Mouse (Mus musculus) kidney, embryonic 14.5 days (tissue): Measurements from ENCODE around the gene Enoph1. TPM values are rescaled to one million over a fixed set of nuclear protein-coding genes. Genes with fewer than 3 reads are reported as not detected.
A peak's percentile ranks its signal among the peaks of the same experiment; 100 is the strongest.

Source experiments
- ATAC-seq: fragments of 200-750 bp; cut with Nextera tagmentation; 2 replicates; pipeline ENCODE4 v1.8.0; 2017; ENCODE audit warnings: moderate number of reproducible peaks, mild to moderate bottlenecking, moderate TSS enrichment, moderate library complexity; ENCODE audit not compliant: low FRiP score, low TSS enrichment
- H3K27ac ChIP-seq: fragments of 300-500 bp; sonication (generic); 2 replicates; pipeline ENCODE4 v1.5.1; 2014; ENCODE audit warnings: low read depth, mild to moderate bottlenecking, low read length, moderate library complexity, mixed read lengths
- H3K27me3 ChIP-seq: fragments of 300-500 bp; sonication (generic); 2 replicates; pipeline ENCODE4 v1.6.1; 2014; ENCODE audit warnings: mild to moderate bottlenecking, low read length; ENCODE audit not compliant: control insufficient read depth, insufficient read depth
- H3K36me3 ChIP-seq: fragments of 300-500 bp; sonication (generic); 2 replicates; pipeline ENCODE4 v1.6.1; 2014; ENCODE audit warnings: low read length, mixed read lengths; ENCODE audit not compliant: control insufficient read depth, insufficient read depth
- H3K4me1 ChIP-seq: fragments of 300-500 bp; sonication (generic); 2 replicates; pipeline ENCODE4 v1.6.1; 2014; ENCODE audit warnings: low read length, mixed read lengths; ENCODE audit not compliant: control insufficient read depth, insufficient read depth
- H3K4me2 ChIP-seq: fragments of 300-500 bp; sonication (generic); replicated peaks from 2 replicates; pipeline ENCODE4 v1.6.1; 2014; ENCODE audit warnings: low read depth, mild to moderate bottlenecking, low read length
- H3K4me3 ChIP-seq: fragments of 300-500 bp; sonication (generic); 2 replicates; pipeline ENCODE4 v1.5.1; 2014; ENCODE audit warnings: mild to moderate bottlenecking, low read length
- H3K9ac ChIP-seq: fragments of 300-500 bp; sonication (generic); 2 replicates; pipeline ENCODE4 v1.6.1; 2014; ENCODE audit warnings: low read depth, mild to moderate bottlenecking, low read length, moderate library complexity
- H3K9me3 ChIP-seq: fragments of 300-500 bp; sonication (generic); 2 replicates; pipeline ENCODE4 v1.6.1; 2016; ENCODE audit warnings: low read length; ENCODE audit not compliant: control insufficient read depth
- WGBS: fragments of 180-500 bp; shearing (Covaris S2); extraction: QIAGEN DNeasy Blood & Tissue Kit; methylation state at CpG from one replicate; pipeline ENCODE4 v1.1.7; 2014; 5-methylcytosine and 5-hydroxymethylcytosine counted together
- polyA plus RNA-seq: library from polyadenylated mRNA; unstranded; fragments of >200 nt; fragmentation: Nextera tagmentation; extraction: Ambion mirVana; gene quantifications from 2 replicates; pipeline ENCODE4 v1.2.1, GENCODE M21; 2014

Gene Enoph1
- polyA plus RNA-seq, 1 experiment from 2014 or later, result 51.8 TPM

- no peak for ATAC-seq
- no peaks in the 10 kb centered on the region for H3K27me3 ChIP-seq
- peaks cover 5% of the 10 kb centered on the region; the same call in 1 of the 2 replicates for H3K4me1 ChIP-seq
- no peaks in the 10 kb centered on the region for H3K9me3 ChIP-seq
- no peak overlapping the region for H3K9ac ChIP-seq
- H3K27ac ChIP-seq, result no peak overlapping the region
- H3K4me3 ChIP-seq, result no peak overlapping the region
- 48% methylated on average over 4 of the region's 4 CpGs for WGBS
- peaks cover 11% of the 10 kb centered on the region for H3K36me3 ChIP-seq
- H3K4me2 ChIP-seq, result no peak overlapping the region
Measured at GRCm38 (mm10) chr5:100074571-100074970, 34.8 kb downstream of the Enoph1 start.

GRCm38 (mm10) chr5:100079040-100079930 lies 39.5 kb downstream of the Enoph1 start:
- H3K9ac ChIP-seq, result peak overlapping the region; percentile 40; the same call in 1 of the 2 replicates
- H3K27ac ChIP-seq, result no peak overlapping the region
- H3K27me3 ChIP-seq, result no peaks in the 10 kb centered on the region
- peak overlapping the region; percentile 55 for H3K4me2 ChIP-seq
- H3K9me3 ChIP-seq, result no peaks in the 10 kb centered on the region
- no peaks in the 10 kb centered on the region; the same call in 1 of the 2 replicates for H3K36me3 ChIP-seq
- H3K4me3 ChIP-seq, result peak overlapping the region; percentile 33
- peaks cover 13% of the 10 kb centered on the region; the same call in 1 of the 2 replicates for H3K4me1 ChIP-seq
- 30% methylated on average over 36 of the region's 36 CpGs for WGBS
- ATAC-seq, result peak; percentile 78

DNA sequence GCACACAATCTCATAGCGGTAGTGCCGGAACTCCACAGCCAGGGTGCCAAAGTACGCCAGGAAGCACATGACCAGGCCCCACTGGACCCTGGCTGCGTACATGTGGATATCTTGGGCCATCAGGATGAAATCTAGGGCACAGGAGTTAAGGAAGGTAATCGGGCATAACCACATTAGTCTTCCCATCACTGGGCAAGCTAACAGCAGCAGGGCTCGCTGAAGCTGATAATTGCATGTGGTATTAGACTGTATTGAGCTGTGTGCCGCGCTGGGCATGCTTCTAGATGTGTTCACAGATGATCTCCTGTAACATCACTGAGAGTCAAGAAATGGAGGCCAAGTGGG lies 40.1 kb downstream of the Enoph1 start:
- H3K4me1 ChIP-seq, result peaks cover 13% of the 10 kb centered on the region; the same call in 1 of the 2 replicates
- H3K9me3 ChIP-seq, result no peaks in the 10 kb centered on the region
- WGBS, result 61% methylated on average over 8 of the region's 8 CpGs
- ATAC-seq, result 0 out of 2 replicates have a peak, but pooled peaks have one; percentile 36
- no peak overlapping the region for H3K27ac ChIP-seq
- H3K4me3 ChIP-seq, result no peak overlapping the region
- H3K4me2 ChIP-seq, result peak overlapping the region; percentile 55; the same call in 1 of the 2 replicates
- H3K36me3 ChIP-seq, result no peaks in the 10 kb centered on the region; the same call in 1 of the 2 replicates
- H3K27me3 ChIP-seq, result no peaks in the 10 kb centered on the region
- H3K9ac ChIP-seq, result 0 out of 2 replicates have a peak overlapping the region, but pooled peaks have one; percentile 40

GRCm38 (mm10) chr5:100082006-100082405 lies 42.2 kb downstream of the Enoph1 start:
- no peaks in the 10 kb centered on the region for H3K27me3 ChIP-seq
- no peaks in the 10 kb centered on the region for H3K36me3 ChIP-seq
- H3K4me3 ChIP-seq, result no peak overlapping the region
- no peaks in the 10 kb centered on the region for H3K9me3 ChIP-seq
- no peak for ATAC-seq
- H3K9ac ChIP-seq, result no peak overlapping the region
- 88% methylated on average over 4 of the region's 4 CpGs for WGBS
- H3K4me2 ChIP-seq, result no peak overlapping the region
- no peak overlapping the region for H3K27ac ChIP-seq
- H3K4me1 ChIP-seq, result peaks cover 20% of the 10 kb centered on the region

GRCm38 (mm10) chr5:100083953-100084562 lies 44.3 kb downstream of the Enoph1 start:
- H3K9ac ChIP-seq, result no peak overlapping the region
- no peaks in the 10 kb centered on the region for H3K27me3 ChIP-seq
- H3K27ac ChIP-seq, result no peak overlapping the region
- H3K9me3 ChIP-seq, result no peaks in the 10 kb centered on the region
- no peak for ATAC-seq
- no peak overlapping the region for H3K4me2 ChIP-seq
- H3K36me3 ChIP-seq, result no peaks in the 10 kb centered on the region
- H3K4me3 ChIP-seq, result no peak overlapping the region
- WGBS, result 56% methylated on average over 12 of the region's 12 CpGs
- H3K4me1 ChIP-seq, result peaks cover 15% of the 10 kb centered on the region

GRCm38 (mm10) chr5:100085097-100085496 lies 45.3 kb downstream of the Enoph1 start:
- H3K27me3 ChIP-seq, result no peaks in the 10 kb centered on the region
- no peak overlapping the region for H3K9ac ChIP-seq
- no peaks in the 10 kb centered on the region for H3K9me3 ChIP-seq
- no peak overlapping the region for H3K4me2 ChIP-seq
- no peak for ATAC-seq
- WGBS, result 53% methylated on average over 8 of the region's 8 CpGs
- no peak overlapping the region for H3K4me3 ChIP-seq
- no peak overlapping the region for H3K27ac ChIP-seq
- H3K4me1 ChIP-seq, result peaks cover 11% of the 10 kb centered on the region
- no peaks in the 10 kb centered on the region for H3K36me3 ChIP-seq

- no peaks in the 10 kb centered on the region for H3K27me3 ChIP-seq
- peak overlapping the region; percentile 27; the same call in 1 of the 2 replicates for H3K4me2 ChIP-seq
- no peak overlapping the region for H3K4me3 ChIP-seq
- no peak overlapping the region for H3K27ac ChIP-seq
- no peaks in the 10 kb centered on the region for H3K9me3 ChIP-seq
- H3K36me3 ChIP-seq, result no peaks in the 10 kb centered on the region
- ATAC-seq, result no peak
- peaks cover 22% of the 10 kb centered on the region for H3K4me1 ChIP-seq
- no peak overlapping the region for H3K9ac ChIP-seq
- 37% methylated on average over 12 of the region's 12 CpGs for WGBS
Measured at GRCm38 (mm10) chr5:100090515-100091262, 50.9 kb downstream of the Enoph1 start.

DNA sequence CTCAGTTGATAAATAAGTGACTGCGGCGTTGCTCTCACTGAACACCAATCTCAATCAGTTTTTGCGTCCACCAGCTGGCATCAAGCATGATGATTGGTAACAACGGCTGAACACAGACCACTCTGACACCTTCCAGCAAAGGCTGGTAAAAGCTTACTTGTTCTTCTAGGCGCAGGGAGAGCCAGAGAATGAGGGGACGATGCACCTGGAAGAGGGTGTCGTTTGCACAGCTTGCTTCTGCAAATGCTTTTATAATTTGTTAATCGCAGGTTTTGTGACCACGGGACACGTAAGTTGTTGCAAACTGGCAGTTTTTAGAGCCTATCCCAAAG lies 51.4 kb downstream of the Enoph1 start:
- H3K4me2 ChIP-seq, result peak overlapping the region; percentile 27; the same call in 1 of the 2 replicates
- no peaks in the 10 kb centered on the region for H3K36me3 ChIP-seq
- H3K27ac ChIP-seq, result no peak overlapping the region
- H3K4me3 ChIP-seq, result no peak overlapping the region
- no peaks in the 10 kb centered on the region for H3K27me3 ChIP-seq
- no peaks in the 10 kb centered on the region for H3K9me3 ChIP-seq
- H3K4me1 ChIP-seq, result peaks cover 20% of the 10 kb centered on the region; the same call in 1 of the 2 replicates
- no peak overlapping the region for H3K9ac ChIP-seq
- WGBS, result 39% methylated on average over 10 of the region's 10 CpGs
- ATAC-seq, result no peak
